Mouse (Mus musculus) myocyte (in vitro differentiated cells): ENCODE data around the gene Klhl8. TPM values are rescaled to one million over a fixed set of nuclear protein-coding genes. Genes with fewer than 3 reads are reported as not detected.

Experiments used
- H3K27me3 ChIP-seq: one replicate; pipeline ENCODE4 v1.6.1; 2011; ENCODE audit not compliant: control insufficient read depth, insufficient read depth, insufficient read length
- H3K36me3 ChIP-seq: one replicate; pipeline ENCODE4 v1.6.1; 2011; ENCODE audit not compliant: control insufficient read depth, insufficient read depth
- H3K4me2 ChIP-seq: one replicate; pipeline ENCODE4 v1.6.1; 2011; ENCODE audit warnings: low read depth, control low read depth
- H3K4me3 ChIP-seq: one replicate; pipeline ENCODE4 v1.5.1; 2011; ENCODE audit warnings: mild to moderate bottlenecking, control low read depth, moderate library complexity
- H3K79me2 ChIP-seq: one replicate; pipeline ENCODE4 v1.6.1; 2011; ENCODE audit not compliant: control insufficient read depth, insufficient read depth
- H3ac ChIP-seq: one replicate; pipeline ENCODE4 v1.6.1; 2011; ENCODE audit not compliant: control insufficient read depth, insufficient read length
- CEBPB ChIP-seq: IDR thresholded peaks from 2 replicates; pipeline ENCODE4 v1.6.1; 2011; ENCODE audit warnings: mild to moderate bottlenecking, moderate library complexity; ENCODE audit not compliant: poor library complexity, insufficient read depth, severe bottlenecking
- E2F4 ChIP-seq: IDR thresholded peaks from one replicate; pipeline ENCODE4 v1.6.1; 2011; ENCODE audit warnings: mild to moderate bottlenecking, control low read depth, moderate library complexity; ENCODE audit not compliant: insufficient read depth
- MAX ChIP-seq: IDR thresholded peaks from one replicate; pipeline ENCODE4 v1.6.1; 2011; ENCODE audit warnings: low read depth, mild to moderate bottlenecking, control low read depth
- MYOD1 ChIP-seq, 3 experiments: IDR thresholded peaks; one replicate each; pipeline ENCODE4 v1.6.1; 2011; ENCODE audit warnings: control low read depth in 2 of 3, low read depth in 2 of 3, mild to moderate bottlenecking in 2 of 3, moderate library complexity in 1 of 3; ENCODE audit not compliant: insufficient read length in 2 of 3, control insufficient read depth in 1 of 3
- MYOG ChIP-seq, 3 experiments: IDR thresholded peaks; one replicate each; pipeline ENCODE4 v1.6.1; 2011; ENCODE audit warnings: control low read depth in 2 of 3, low read depth in 2 of 3, mild to moderate bottlenecking in 2 of 3; ENCODE audit not compliant: insufficient read length in 2 of 3, control insufficient read depth in 1 of 3, insufficient read depth in 1 of 3
- POLR2A ChIP-seq: IDR thresholded peaks from one replicate; pipeline ENCODE4 v1.6.1; 2011; ENCODE audit warnings: low read depth, mild to moderate bottlenecking, control low read depth, moderate library complexity; ENCODE audit not compliant: insufficient read length
- POLR2AphosphoS2 ChIP-seq: IDR thresholded peaks from one replicate; pipeline ENCODE4 v1.6.1; 2011; ENCODE audit warnings: low read depth, control low read depth; ENCODE audit not compliant: insufficient read length
- REST ChIP-seq: IDR thresholded peaks from one replicate; pipeline ENCODE4 v1.6.1; 2011; ENCODE audit warnings: mild to moderate bottlenecking, control low read depth, moderate library complexity; ENCODE audit not compliant: insufficient read depth, insufficient read length
- SRF ChIP-seq: IDR thresholded peaks from one replicate; pipeline ENCODE4 v1.6.1; 2011; ENCODE audit warnings: low read depth; ENCODE audit not compliant: control insufficient read depth, insufficient read length
- TCF12 ChIP-seq: IDR thresholded peaks from one replicate; pipeline ENCODE4 v1.6.1; 2011; ENCODE audit warnings: mild to moderate bottlenecking, control low read depth; ENCODE audit not compliant: poor library complexity, insufficient read depth, severe bottlenecking
- TCF3 ChIP-seq: IDR thresholded peaks from one replicate; pipeline ENCODE4 v1.6.1; 2011; ENCODE audit warnings: low read depth, control low read depth; ENCODE audit not compliant: insufficient read length
- USF1 ChIP-seq: IDR thresholded peaks from one replicate; pipeline ENCODE4 v1.6.1; 2011; ENCODE audit warnings: low read depth, mild to moderate bottlenecking, control low read depth, moderate library complexity
- polyA plus RNA-seq: library from polyadenylated mRNA; unstranded; fragments of >200 nt; fragmentation: generic; extraction: Trizol; gene quantifications from one replicate; pipeline ENCODE4 v1.2.1, GENCODE M21; 2012; ENCODE audit warnings: missing spikeins

Gene Klhl8
- polyA plus RNA-seq, 1 experiment: 7.2 TPM

DNA sequence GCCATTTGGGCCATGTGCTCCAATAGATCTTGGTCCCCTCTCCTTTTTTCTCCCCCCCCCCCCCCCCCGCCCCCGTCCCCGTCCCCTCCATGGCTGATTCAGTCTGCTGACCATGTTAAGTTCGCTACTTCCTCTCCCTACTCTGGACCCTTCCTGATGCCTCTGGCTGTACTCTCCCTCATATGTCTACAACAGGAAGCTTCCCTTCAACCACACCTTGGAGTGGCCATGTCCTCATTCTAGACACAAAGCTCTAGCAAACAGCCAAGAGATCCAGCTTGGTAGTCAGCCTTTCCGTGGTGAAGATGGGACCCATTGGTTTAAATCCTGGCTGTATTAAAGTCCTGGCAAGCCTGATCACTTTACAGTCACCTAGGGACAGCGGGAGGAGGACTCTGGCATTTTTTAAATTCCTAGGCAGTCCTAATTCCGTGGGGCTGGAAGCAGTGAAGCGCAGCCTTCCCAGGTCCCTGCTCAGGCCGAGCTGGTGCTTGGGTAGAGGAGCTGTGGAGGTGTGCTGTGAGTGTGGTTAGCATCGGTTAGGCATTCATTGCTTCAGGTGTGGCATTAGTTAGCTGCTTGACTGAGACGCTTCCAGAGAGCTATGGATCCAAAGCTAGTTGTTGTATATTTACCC, 74.8 kb downstream of the Klhl8 start:
- Histone ChIP-seq H3K36me3 (peaks cover 31% of the 10 kb centered on the region), H3K4me2 (no peak overlapping the region), H3K4me3 (no peak overlapping the region), H3K79me2 (peaks cover 8% of the 10 kb centered on the region), H3K27me3 (no peaks in the 10 kb centered on the region), H3ac (no peak overlapping the region)
- TF ChIP-seq REST (no peak), MYOD1 (IDR thresholded peaks at IDR 0.05; ENCODE audit: control insufficient read depth in 1 of 3, insufficient read length in 2 of 3, low read depth in 2 of 3) (no peak), MYOG (IDR thresholded peaks at IDR 0.05; ENCODE audit: control insufficient read depth in 1 of 3, insufficient read depth in 1 of 3, insufficient read length in 2 of 3, low read depth in 2 of 3) (no peak), E2F4 (no peak), TCF12 (no peak), SRF (no peak), POLR2A (no peak), USF1 (no peak), TCF3 (no peak), POLR2AphosphoS2 (no peak), CEBPB (no peak), MAX (no peak)

DNA sequence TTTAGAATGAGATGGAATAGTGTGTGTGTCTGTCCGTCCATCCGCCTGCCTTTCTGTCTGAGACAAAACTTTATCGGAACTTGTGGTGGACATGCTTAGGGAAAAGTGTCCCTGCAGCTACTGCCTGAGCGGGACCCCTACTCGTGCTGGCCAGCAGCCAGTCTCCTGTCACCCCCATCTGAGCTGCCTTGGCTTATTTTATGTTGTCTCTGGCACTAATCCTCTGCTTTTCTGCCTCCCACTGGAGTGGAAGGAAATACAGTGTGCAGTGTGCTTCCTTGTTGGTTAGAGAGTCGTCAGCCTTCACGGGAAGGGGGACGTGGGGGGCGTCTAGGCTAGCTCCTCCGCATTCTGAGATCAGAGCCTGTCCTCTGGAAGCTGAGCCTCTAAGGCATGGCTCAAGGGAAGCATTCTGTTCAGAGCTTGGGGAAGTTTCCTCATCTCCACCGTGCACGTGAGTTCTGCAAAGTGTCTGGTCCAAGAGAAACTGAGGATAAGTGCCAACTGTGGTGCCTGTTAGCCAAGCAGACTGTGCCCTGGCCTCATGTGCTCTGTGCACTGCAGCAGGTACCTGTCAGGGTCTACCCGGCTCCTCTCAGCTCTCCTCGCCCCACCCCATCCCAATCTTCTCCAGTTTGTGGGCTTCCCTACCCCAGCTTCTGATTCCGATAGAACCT, 75.5 kb downstream of the Klhl8 start:
- Histone ChIP-seq H3K79me2 (peaks cover 8% of the 10 kb centered on the region), H3K36me3 (peaks cover 37% of the 10 kb centered on the region), H3K27me3 (no peaks in the 10 kb centered on the region), H3K4me2 (no peak overlapping the region), H3ac (no peak overlapping the region), H3K4me3 (no peak overlapping the region)
- no peak for TF ChIP-seq SRF
- TF ChIP-seq USF1: no peak
- TF ChIP-seq MAX: no peak
- TF ChIP-seq REST: no peak
- no peak for TF ChIP-seq MYOG (IDR thresholded peaks at IDR 0.05; ENCODE audit: control insufficient read depth in 1 of 3, insufficient read depth in 1 of 3, insufficient read length in 2 of 3, low read depth in 2 of 3)
- no peak for TF ChIP-seq E2F4
- no peak for TF ChIP-seq TCF3
- TF ChIP-seq TCF12: no peak
- TF ChIP-seq MYOD1 (IDR thresholded peaks at IDR 0.05; ENCODE audit: control insufficient read depth in 1 of 3, insufficient read length in 2 of 3, low read depth in 2 of 3): no peak
- TF ChIP-seq CEBPB: no peak
- TF ChIP-seq POLR2A: no peak

DNA sequence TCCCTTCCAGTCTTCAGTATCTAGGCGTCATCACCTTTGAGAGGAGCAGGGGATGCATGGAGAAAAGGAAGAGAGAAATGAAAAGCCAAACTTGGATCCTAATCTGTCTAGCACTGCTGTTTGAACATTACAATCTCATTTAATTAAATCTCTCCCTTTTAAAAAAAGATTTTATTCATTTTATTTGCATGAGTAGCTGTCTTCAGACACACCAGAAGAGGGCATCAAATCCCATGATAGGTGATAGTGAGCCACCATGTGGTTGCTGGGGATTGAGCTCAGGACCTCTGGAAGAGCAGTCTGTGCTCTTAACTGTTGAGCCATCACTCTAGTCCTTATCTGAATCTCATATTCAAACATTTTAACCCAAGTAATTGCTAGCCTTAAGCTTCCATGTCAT, 80.2 kb downstream of the Klhl8 start:
- no peak overlapping the region for H3ac ChIP-seq
- no peak overlapping the region for H3K4me2 ChIP-seq
- H3K4me3 ChIP-seq: no peak overlapping the region
- TF ChIP-seq E2F4 (no peak), REST (no peak), MYOG (IDR thresholded peaks at IDR 0.05; ENCODE audit: control insufficient read depth in 1 of 3, insufficient read depth in 1 of 3, insufficient read length in 2 of 3, low read depth in 2 of 3) (no peak)
- no peaks in the 10 kb centered on the region for H3K27me3 ChIP-seq
- H3K36me3 ChIP-seq: peaks cover 69% of the 10 kb centered on the region
- H3K79me2 ChIP-seq: no peaks in the 10 kb centered on the region

DNA sequence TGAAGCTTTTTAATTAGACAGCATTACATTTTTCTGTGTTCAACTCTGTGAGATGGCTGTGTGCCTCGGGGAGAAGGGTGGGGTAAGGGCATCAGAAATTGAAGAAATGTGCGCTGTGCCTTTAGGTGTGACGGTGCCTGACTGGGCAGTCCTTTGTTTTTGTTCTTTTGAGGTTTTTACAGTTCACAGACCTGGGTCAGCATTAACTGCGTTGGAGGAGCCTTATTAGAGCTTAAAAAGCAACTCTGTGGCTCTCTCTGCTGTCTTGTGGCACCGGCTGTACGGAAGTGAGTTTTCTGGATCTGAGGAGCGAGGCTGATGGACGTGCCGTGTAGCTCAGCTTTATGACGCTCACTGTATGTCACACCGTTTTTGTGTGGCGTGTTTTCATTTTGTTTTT, 81.9 kb downstream of the Klhl8 start:
- Histone ChIP-seq H3K4me2 (no peak overlapping the region), H3K27me3 (no peaks in the 10 kb centered on the region), H3K79me2 (no peaks in the 10 kb centered on the region), H3K36me3 (peaks cover 68% of the 10 kb centered on the region), H3K4me3 (no peak overlapping the region), H3ac (no peak overlapping the region)
- TF ChIP-seq USF1: no peak
- TF ChIP-seq TCF12: no peak

DNA sequence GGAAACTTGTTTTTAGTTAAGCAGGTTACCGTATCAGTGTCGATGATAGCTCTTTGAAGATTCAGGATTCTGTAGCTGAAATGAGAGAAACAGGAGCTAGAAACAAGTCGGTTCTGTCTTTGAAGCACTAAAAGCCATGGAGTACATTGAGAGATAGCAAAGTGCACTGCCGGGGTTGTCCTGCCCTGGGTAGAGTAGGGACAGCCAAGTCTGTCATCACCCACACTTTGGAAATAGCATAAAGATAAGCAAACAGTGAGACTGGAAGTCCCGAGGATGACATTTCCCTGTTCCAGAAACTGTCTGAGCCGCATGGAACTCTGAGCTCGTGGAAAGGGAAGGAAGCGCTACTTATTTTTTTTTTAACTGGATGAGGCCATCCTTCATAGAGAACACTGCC, 82.3 kb downstream of the Klhl8 start:
- H3K4me3 ChIP-seq: no peak overlapping the region
- H3ac ChIP-seq: no peak overlapping the region
- peaks cover 68% of the 10 kb centered on the region for H3K36me3 ChIP-seq
- no peaks in the 10 kb centered on the region for H3K27me3 ChIP-seq
- no peak overlapping the region for H3K4me2 ChIP-seq
- no peaks in the 10 kb centered on the region for H3K79me2 ChIP-seq
- TF ChIP-seq SRF (no peak), TCF12 (no peak), MYOD1 (IDR thresholded peaks at IDR 0.05; ENCODE audit: control insufficient read depth in 1 of 3, insufficient read length in 2 of 3, low read depth in 2 of 3) (no peak), REST (no peak), MYOG (IDR thresholded peaks at IDR 0.05; ENCODE audit: control insufficient read depth in 1 of 3, insufficient read depth in 1 of 3, insufficient read length in 2 of 3, low read depth in 2 of 3) (no peak), USF1 (no peak), MAX (no peak), TCF3 (no peak), CEBPB (no peak), POLR2A (no peak), POLR2AphosphoS2 (no peak), E2F4 (no peak)
